Mouse (Mus musculus) embryonic facial prominence, embryonic 14.5 days (tissue): ENCODE measurements around the gene Sypl. TPM values are rescaled to one million over a fixed set of nuclear protein-coding genes. Genes with fewer than 3 reads are reported as not detected.

Experiments used
- ATAC-seq: fragments of 200-750 bp; cut with Nextera tagmentation; 2 replicates; pipeline ENCODE4 v1.8.0; 2017; ENCODE audit warnings: low read depth, moderate number of reproducible peaks, moderate TSS enrichment
- DNase-seq: peaks from one replicate; pipeline ENCODE4 v3.0.0-alpha.2; 2015; ENCODE audit warnings: low spot score
- H3K27ac ChIP-seq: fragments of 300-500 bp; sonication (generic); replicated peaks from 2 replicates; pipeline ENCODE4 v1.5.1; 2014; ENCODE audit warnings: low read depth, mild to moderate bottlenecking, low read length, moderate library complexity
- H3K27me3 ChIP-seq: fragments of 300-500 bp; sonication (generic); replicated peaks from 2 replicates; pipeline ENCODE4 v1.6.1; 2014; ENCODE audit warnings: low read length; ENCODE audit not compliant: control insufficient read depth, insufficient read depth
- H3K36me3 ChIP-seq: fragments of 300-500 bp; sonication (generic); 2 replicates; pipeline ENCODE4 v1.6.1; 2014; ENCODE audit warnings: low read length, mixed read lengths; ENCODE audit not compliant: control insufficient read depth, insufficient read depth
- H3K4me1 ChIP-seq: fragments of 300-500 bp; sonication (generic); 2 replicates; pipeline ENCODE4 v1.6.1; 2014; ENCODE audit warnings: antibody characterized with exemption, low read length; ENCODE audit not compliant: control insufficient read depth, insufficient read depth
- H3K4me2 ChIP-seq: fragments of 300-500 bp; sonication (generic); 2 replicates; pipeline ENCODE4 v1.6.1; 2014; ENCODE audit warnings: low read depth, mild to moderate bottlenecking, low read length, moderate library complexity, mixed read lengths
- H3K4me3 ChIP-seq: fragments of 300-500 bp; sonication (generic); 2 replicates; pipeline ENCODE4 v1.5.1; 2014; ENCODE audit warnings: low read depth, mild to moderate bottlenecking, low read length
- H3K9ac ChIP-seq: fragments of 300-500 bp; sonication (generic); 2 replicates; pipeline ENCODE4 v1.6.1; 2014; ENCODE audit warnings: low read depth, mild to moderate bottlenecking, low read length, moderate library complexity, mixed read lengths
- H3K9me3 ChIP-seq: fragments of 300-500 bp; sonication (generic); 2 replicates; pipeline ENCODE4 v1.6.1; 2016; ENCODE audit warnings: low read length; ENCODE audit not compliant: control insufficient read depth
- WGBS: fragments of 180-500 bp; shearing (Covaris S2); extraction: QIAGEN DNeasy Blood & Tissue Kit; methylation state at CpG from one replicate; pipeline ENCODE4 v1.1.7; 2014; 5-methylcytosine and 5-hydroxymethylcytosine counted together
- polyA plus RNA-seq: library from polyadenylated mRNA; unstranded; fragments of >200 nt; fragmentation: Nextera tagmentation; extraction: Ambion mirVana; gene quantifications from 2 replicates; pipeline ENCODE4 v1.2.1, GENCODE M21; 2014

Gene Sypl
- polyA plus RNA-seq = 115 and 119 TPM in 2 replicates

- no peaks in the 10 kb centered on the region for H3K9me3 ChIP-seq
- under 1% methylated on average over 32 of the region's 52 CpGs for WGBS
- H3K4me1 ChIP-seq = peaks cover 14% of the 10 kb centered on the region
These were observed at the start of gene Sypl for GRCm38 (mm10) chr12:32953596-32954215. Sypl (plus strand) TSS chr12:32953891.

GRCm38 (mm10) chr12:32909686-32910085 lies 44.0 kb upstream of the Sypl start:
- Histone ChIP-seq H3K4me2 (no peak overlapping the region), H3K9me3 (no peaks in the 10 kb centered on the region), H3K27me3 (peaks cover 3% of the 10 kb centered on the region; the same call in 1 of the 2 replicates), H3K27ac (no peak overlapping the region), H3K4me1 (0 out of 2 replicates have a peak, but pooled peaks cover 5% of the 10 kb centered on the region), H3K36me3 (no peaks in the 10 kb centered on the region), H3K4me3 (no peak overlapping the region), H3K9ac (no peak overlapping the region)
- ATAC-seq = no peak
- 55% methylated on average over 10 of the region's 10 CpGs for WGBS
- DNase-seq = no peak

More at GRCm38 (mm10) chr12:32953596-32954215, at the start of gene Sypl:
- no peaks in the 10 kb centered on the region for H3K27me3 ChIP-seq
- peak; percentile 99 for DNase-seq
- peak; percentile 99 for ATAC-seq
- peak within 1 kb of the TSS; percentile 97 for H3K27ac ChIP-seq
- peak within 1 kb of the TSS; percentile 83 for H3K4me3 ChIP-seq
- no peaks in the 10 kb centered on the region for H3K36me3 ChIP-seq
- peak within 1 kb of the TSS; percentile 91 for H3K9ac ChIP-seq
- H3K4me2 ChIP-seq = peak within 1 kb of the TSS; percentile 74

GRCm38 (mm10) chr12:32910092-32910491 lies 43.6 kb upstream of the Sypl start:
- H3K36me3 ChIP-seq = no peaks in the 10 kb centered on the region
- DNase-seq = peak; percentile 94
- 0 out of 2 replicates have a peak, but pooled peaks cover 5% of the 10 kb centered on the region for H3K4me1 ChIP-seq
- peak overlapping the region; percentile 10; the same call in 1 of the 2 replicates for H3K4me3 ChIP-seq
- H3K27ac ChIP-seq = no peak overlapping the region
- H3K4me2 ChIP-seq = peak overlapping the region; percentile 48
- ATAC-seq = peak; percentile 65
- no peaks in the 10 kb centered on the region for H3K9me3 ChIP-seq
- 12% methylated on average over 11 of the region's 11 CpGs for WGBS
- 0 out of 2 replicates have a peak overlapping the region, but pooled peaks have one; percentile 14 for H3K9ac ChIP-seq
- peaks cover 3% of the 10 kb centered on the region; the same call in 1 of the 2 replicates for H3K27me3 ChIP-seq

GRCm38 (mm10) chr12:32910560-32911194 lies 43.0 kb upstream of the Sypl start:
- 31% methylated on average over 15 of the region's 15 CpGs for WGBS
- H3K27ac ChIP-seq = no peak overlapping the region
- peak; percentile 73; the same call in 1 of the 2 replicates for ATAC-seq
- H3K9me3 ChIP-seq = no peaks in the 10 kb centered on the region
- H3K36me3 ChIP-seq = no peaks in the 10 kb centered on the region
- H3K4me3 ChIP-seq = peak overlapping the region; percentile 14
- DNase-seq = peak; percentile 73
- H3K27me3 ChIP-seq = peaks cover 3% of the 10 kb centered on the region; the same call in 1 of the 2 replicates
- H3K4me1 ChIP-seq = 0 out of 2 replicates have a peak, but pooled peaks cover 5% of the 10 kb centered on the region
- H3K9ac ChIP-seq = peak overlapping the region; percentile 14; the same call in 1 of the 2 replicates
- H3K4me2 ChIP-seq = peak overlapping the region; percentile 48

- 24% methylated on average over 4 of the region's 4 CpGs for WGBS
- DNase-seq = no peak
- no peak overlapping the region for H3K27ac ChIP-seq
- no peak overlapping the region for H3K4me3 ChIP-seq
- ATAC-seq = no peak
- H3K4me2 ChIP-seq = no peak overlapping the region
- H3K9me3 ChIP-seq = no peaks in the 10 kb centered on the region
- H3K4me1 ChIP-seq = 0 out of 2 replicates have a peak, but pooled peaks cover 5% of the 10 kb centered on the region
- no peaks in the 10 kb centered on the region for H3K36me3 ChIP-seq
- H3K27me3 ChIP-seq = peaks cover 3% of the 10 kb centered on the region; the same call in 1 of the 2 replicates
- H3K9ac ChIP-seq = no peak overlapping the region
These were observed 42.1 kb upstream of the Sypl start for GRCm38 (mm10) chr12:32911569-32911968.

- Histone ChIP-seq H3K9ac (no peak overlapping the region), H3K4me3 (no peak overlapping the region), H3K4me2 (no peak overlapping the region), H3K36me3 (no peaks in the 10 kb centered on the region), H3K4me1 (0 out of 2 replicates have a peak, but pooled peaks cover 5% of the 10 kb centered on the region), H3K9me3 (no peaks in the 10 kb centered on the region), H3K27ac (no peak overlapping the region), H3K27me3 (peaks cover 3% of the 10 kb centered on the region; the same call in 1 of the 2 replicates)
- ATAC-seq = no peak
- no peak for DNase-seq
- WGBS = 76% methylated on average over 5 of the region's 5 CpGs
These were observed 40.9 kb upstream of the Sypl start for GRCm38 (mm10) chr12:32912772-32913171.

- no peaks in the 10 kb centered on the region for H3K27me3 ChIP-seq
- H3K4me2 ChIP-seq = no peak overlapping the region
- 58% methylated on average over 7 of the region's 7 CpGs for WGBS
- no peak overlapping the region for H3K4me3 ChIP-seq
- H3K9ac ChIP-seq = no peak overlapping the region
- no peaks in the 10 kb centered on the region for H3K9me3 ChIP-seq
- no peak for DNase-seq
- H3K27ac ChIP-seq = no peak overlapping the region
- no peaks in the 10 kb centered on the region for H3K36me3 ChIP-seq
- ATAC-seq = no peak
- no peaks in the 10 kb centered on the region for H3K4me1 ChIP-seq
These were observed 35.0 kb upstream of the Sypl start for GRCm38 (mm10) chr12:32918683-32919082.

GRCm38 (mm10) chr12:32919091-32919490 lies 34.6 kb upstream of the Sypl start:
- DNase-seq (no peak), ATAC-seq (no peak)
- no peaks in the 10 kb centered on the region for H3K36me3 ChIP-seq
- H3K4me2 ChIP-seq = no peak overlapping the region
- H3K27me3 ChIP-seq = no peaks in the 10 kb centered on the region
- no peak overlapping the region for H3K9ac ChIP-seq
- H3K4me1 ChIP-seq = no peaks in the 10 kb centered on the region
- WGBS = 30% methylated on average over 3 of the region's 3 CpGs
- no peak overlapping the region for H3K4me3 ChIP-seq
- H3K27ac ChIP-seq = no peak overlapping the region
- no peaks in the 10 kb centered on the region for H3K9me3 ChIP-seq
